Mouse (Mus musculus) lung, adult 2 months (tissue): ENCODE results near the gene Drc3.

Source experiments
- CTCF ChIP-seq: fragments of 200-500 bp; IDR thresholded peaks from 2 replicates; pipeline ENCODE4 v1.5.1; 2011; ENCODE audit warnings: mild to moderate bottlenecking, low read length, control low read depth; ENCODE audit not compliant: insufficient read depth
- POLR2A ChIP-seq: fragments of 200-500 bp; IDR thresholded peaks from 2 replicates; pipeline ENCODE4 v1.6.1; 2011; ENCODE audit warnings: low read depth, mild to moderate bottlenecking, control low read depth, low read length, borderline replicate concordance; ENCODE audit errors: extremely low read depth

- TF ChIP-seq CTCF (no peak), POLR2A (no peak)
Measured at GRCm38 (mm10) chr11:60383518-60383917, 30.4 kb downstream of the Drc3 start.
